Mouse (Mus musculus): ENCODE data around the gene Pnkd.

GRCm38 (mm10) chr1:74374980-74375379, 90.2 kb downstream of the Pnkd start, which contains the start of gene Slc11a1:
- TF ChIP-seq CTCF (IDR thresholded peaks at IDR 0.05; ENCODE audit: low read depth, low read length) (no peak), TAL1 (conservative IDR thresholded peaks at IDR 0.05; ENCODE audit: low read depth, low read length) (no peak), POLR2AphosphoS5 (IDR thresholded peaks at IDR 0.05; ENCODE audit: insufficient replicate concordance, low read depth, low read length) (no peak), GATA1 (IDR thresholded peaks at IDR 0.05; ENCODE audit: borderline replicate concordance, low read length) (no peak), GATA2 (IDR thresholded peaks at IDR 0.05; ENCODE audit: borderline replicate concordance, low read depth, low read length) (no peak)

Measured in G1E (cell line).